Mouse (Mus musculus): ENCODE data around the gene Med12l.

DNA sequence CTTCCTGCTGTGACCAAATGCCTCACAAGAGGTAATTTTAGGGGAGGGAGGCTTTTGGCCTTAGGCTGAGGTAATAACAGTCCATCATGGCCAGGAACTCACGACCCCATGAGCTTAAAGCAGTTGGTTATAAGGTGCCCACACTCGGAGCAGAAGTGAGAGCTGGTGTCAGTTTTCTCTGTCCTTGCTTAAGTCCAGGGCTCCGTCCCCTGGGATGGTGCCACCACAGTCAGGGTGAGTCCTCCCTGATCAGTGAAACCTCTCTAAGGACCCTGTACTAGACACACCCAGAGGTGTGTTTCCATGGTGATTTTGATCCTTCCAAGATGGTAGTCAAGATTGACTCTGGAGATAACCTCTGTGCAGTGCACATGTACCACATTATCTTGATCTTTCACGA is 25.4 kb downstream of the Med12l start:
- TF ChIP-seq CTCF (IDR thresholded peaks at IDR 0.05; ENCODE audit: low read depth, low read length), result no peak
- TF ChIP-seq POLR2A (IDR thresholded peaks at IDR 0.05; ENCODE audit: insufficient read depth, low read length), result no peak
